Mouse (Mus musculus) lung, postnatal 4 days (tissue): ENCODE measurements at regions not wholly inside any gene's neighbourhood (a gene's known extent, or its start where the extent isn't known, plus 50 kb on each side); places are given as distances from the start of the nearest gene placed in this dataset.

Experiments
- DNase-seq, 2 experiments: peaks; one replicate each; pipeline ENCODE4 v3.0.0; 2021

GRCm38 (mm10) chr13:25857569-25857968 lies 587.3 kb upstream of the Nrsn1 start:
- DNase-seq: peak in 1 of 2 experiments; percentile 14

DNA sequence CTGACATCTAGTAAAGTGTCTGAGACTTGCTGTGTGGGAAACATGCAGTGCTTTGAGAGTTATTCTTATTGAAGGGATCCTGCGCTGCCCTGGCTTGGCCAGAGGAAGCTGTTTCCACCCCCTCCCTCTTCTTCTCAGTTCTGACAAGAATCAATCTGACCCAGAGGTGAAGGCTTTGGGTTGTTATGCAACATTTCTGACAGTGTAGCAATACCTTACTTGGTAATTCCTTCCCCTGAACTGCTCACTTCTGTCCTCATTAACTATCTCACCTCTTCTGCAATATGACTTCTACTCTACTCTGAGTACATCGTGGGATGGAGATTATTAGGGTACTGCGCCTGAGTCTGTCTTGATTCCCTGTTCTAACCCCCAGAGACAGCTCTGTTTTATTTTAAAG lies 586.8 kb upstream of the Nrsn1 start:
- peak in 1 of 2 experiments; percentile 9 for DNase-seq

DNA sequence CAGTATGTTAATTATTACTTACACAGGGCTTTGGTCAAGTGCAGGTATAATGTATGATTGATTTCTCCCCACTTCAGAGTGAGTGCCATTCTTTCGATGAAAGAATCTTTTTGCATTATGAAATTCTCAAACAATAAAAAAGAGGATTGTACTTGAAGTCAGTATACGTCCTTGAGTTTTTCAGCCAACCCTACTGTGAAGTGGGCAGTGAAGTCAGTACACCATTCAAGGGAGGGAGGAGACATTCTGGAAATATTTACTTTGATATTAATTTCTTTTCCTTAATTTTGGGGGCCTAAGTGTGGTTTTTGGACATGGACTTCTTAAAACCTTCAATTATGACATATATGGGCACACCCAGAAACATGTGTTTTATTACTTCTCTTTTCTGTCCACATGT lies 586.2 kb upstream of the Nrsn1 start:
- no peak for DNase-seq

- DNase-seq: no peak
Measured at GRCm38 (mm10) chr13:25848156-25848555, 577.9 kb upstream of the Nrsn1 start.

GRCm38 (mm10) chr13:25838237-25838636 lies 567.9 kb upstream of the Nrsn1 start:
- DNase-seq: no peak

- no peak for DNase-seq
Measured at GRCm38 (mm10) chr13:25829146-25829924, 559.0 kb upstream of the Nrsn1 start.

- DNase-seq: no peak
Measured at GRCm38 (mm10) chr13:25808564-25809253, 538.4 kb upstream of the Nrsn1 start.

DNA sequence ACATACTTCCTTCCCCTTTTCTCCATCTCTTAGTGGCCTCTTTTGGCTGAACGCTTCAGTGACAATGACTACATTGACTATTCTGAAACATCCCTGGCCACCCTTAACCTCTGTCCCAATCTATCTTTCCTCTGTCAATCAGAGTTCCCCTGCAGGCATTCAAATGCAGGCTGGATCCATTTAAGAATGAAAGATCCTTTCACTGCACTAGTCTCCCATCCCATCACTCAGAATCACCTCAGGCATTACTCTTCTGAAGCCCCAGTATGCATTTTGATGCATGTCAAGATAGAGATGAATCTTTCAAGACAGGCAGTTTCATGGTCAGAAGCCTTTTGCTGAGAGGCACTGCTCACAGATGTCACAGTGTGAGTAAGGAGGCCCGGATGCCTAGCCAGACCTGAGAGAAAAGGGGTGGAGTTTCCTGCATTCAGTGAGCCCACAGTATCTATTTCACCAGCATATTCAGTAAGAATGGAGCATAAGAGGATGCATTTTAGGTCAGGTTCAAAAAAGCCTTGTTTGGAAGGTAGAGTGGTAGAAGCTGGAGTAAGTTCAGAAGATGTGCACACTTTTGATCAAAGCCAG lies 523.0 kb upstream of the Nrsn1 start:
- no peak for DNase-seq

- no peak for DNase-seq
Measured at GRCm38 (mm10) chr13:25781161-25781560, 510.9 kb upstream of the Nrsn1 start.

GRCm38 (mm10) chr13:25777706-25778105 lies 507.4 kb upstream of the Nrsn1 start:
- no peak for DNase-seq

DNA sequence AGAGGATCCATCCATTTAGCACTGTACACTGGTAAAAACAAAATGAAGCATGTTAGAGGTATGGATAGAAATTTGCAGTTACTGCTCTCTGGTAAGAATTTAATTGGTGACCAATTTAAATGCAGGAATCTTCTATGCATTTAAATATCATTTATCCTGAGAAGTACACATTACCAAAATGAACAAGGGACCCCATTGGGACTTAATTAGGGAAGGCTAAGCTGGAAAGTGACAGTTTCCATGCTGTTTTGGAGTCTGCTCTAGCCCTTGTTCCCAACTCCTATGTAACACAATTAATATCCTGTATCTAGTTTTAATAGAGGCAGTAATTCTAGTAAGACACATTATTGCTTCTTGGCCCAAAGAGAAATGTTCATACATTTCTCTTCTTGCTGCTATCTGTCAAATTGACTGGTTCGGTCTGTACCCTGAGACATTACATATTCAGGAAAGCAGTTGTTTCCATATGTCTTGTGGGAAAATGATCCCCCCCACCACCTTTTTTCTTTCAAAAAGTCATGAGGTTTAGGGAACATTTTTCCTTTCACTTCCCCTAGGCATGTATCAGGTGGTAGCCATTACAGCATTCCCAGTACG lies 504.4 kb upstream of the Nrsn1 start:
- DNase-seq: no peak

- no peak for DNase-seq
Measured at GRCm38 (mm10) chr13:25754515-25755105, 484.3 kb upstream of the Nrsn1 start.

DNA sequence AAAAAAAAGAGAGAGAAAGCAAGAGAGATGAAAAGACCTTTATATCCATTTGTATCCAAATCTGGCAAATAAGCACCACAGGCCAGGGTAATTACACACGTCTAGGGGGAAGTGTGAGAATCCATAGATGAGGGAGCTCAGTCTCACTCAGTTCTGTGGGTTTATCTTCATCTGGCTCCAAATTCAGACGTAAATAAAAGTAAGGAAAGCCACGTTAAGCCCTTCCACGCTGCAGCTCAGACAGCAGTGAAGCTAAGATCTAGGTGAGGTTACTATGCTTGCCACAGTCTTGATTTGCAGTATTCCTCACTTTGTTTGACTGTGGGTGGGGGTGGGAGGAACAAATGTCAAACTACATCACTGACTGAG lies 481.1 kb upstream of the Nrsn1 start:
- no peak for DNase-seq

DNA sequence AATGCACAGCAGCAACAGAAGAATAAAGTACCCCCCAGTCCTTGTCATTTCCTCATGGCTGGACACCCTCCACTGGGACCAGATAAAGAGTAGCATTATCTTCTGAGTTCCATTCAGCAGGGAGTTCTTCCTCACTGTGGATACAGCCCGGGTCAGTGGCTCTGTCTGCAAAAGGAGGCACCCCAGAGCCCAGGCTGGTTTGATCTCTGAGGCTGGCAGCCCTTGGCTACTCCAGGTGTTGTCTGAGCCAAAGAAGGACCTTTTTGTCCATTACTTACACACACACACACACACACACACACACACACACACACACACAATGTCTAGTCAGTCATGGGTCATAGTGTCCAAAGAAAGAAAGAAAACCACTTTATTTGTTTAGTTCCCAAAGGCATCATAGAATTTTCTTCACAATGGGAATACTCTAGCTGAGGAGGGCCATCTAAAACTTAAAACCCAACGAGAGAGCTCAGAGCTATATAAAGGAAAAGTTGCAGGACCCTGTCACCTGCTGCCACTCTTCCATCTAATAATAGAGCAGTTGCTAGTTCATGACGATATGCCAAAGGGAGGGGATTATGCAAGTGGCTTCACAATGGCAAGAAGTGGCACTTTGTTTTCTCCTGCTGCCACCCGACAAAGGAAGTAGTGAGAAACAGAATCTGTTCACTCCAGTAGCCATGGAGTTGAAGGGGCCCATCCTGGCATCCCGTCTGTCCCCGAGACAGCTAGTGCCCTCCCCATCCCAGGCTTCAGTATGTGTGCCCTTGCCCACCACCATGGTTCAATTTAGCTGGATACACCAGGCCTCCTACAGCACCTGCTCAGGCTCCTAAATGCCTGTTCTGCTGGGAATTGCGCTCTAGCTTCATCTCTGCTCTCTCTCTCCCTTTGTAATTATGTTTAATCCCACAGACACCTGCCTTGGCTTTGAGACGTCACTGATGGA lies 480.4 kb upstream of the Nrsn1 start:
- no peak for DNase-seq

- DNase-seq: no peak
Measured at GRCm38 (mm10) chr13:25738601-25739000, 468.3 kb upstream of the Nrsn1 start.

- DNase-seq: no peak
Measured at GRCm38 (mm10) chr13:25729327-25729892, 459.1 kb upstream of the Nrsn1 start.

DNA sequence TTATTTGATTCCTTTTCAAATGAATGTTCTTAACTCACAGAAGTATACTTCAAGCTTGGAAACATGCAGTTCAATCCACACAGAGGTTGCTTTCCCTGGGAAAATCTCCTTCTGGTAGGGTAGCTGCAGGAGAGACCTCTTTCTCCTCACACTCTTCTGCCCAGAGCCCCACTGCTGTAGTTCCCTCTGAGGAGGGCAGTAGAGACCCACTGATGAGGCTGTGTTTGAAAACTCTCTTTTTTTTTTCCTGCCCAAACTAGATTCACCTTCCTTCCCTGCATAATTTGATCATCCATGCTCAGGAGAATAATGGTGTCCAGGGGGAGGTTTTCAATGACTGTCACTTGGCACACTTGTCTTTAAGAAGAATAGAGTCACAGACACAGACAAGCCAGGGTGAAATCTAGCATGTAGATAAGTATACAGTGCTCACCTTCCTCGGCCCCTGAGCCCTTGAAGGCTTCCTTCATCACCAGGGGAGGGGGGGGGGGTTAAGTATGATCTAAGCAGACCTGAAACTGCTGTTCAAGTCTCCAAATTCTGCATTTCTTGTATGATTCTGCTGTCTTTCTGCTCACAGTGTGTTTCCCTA lies 457.3 kb upstream of the Nrsn1 start:
- DNase-seq: peak in 1 of 2 experiments; percentile 10

GRCm38 (mm10) chr13:25722595-25723525 lies 452.6 kb upstream of the Nrsn1 start:
- no peak for DNase-seq

DNA sequence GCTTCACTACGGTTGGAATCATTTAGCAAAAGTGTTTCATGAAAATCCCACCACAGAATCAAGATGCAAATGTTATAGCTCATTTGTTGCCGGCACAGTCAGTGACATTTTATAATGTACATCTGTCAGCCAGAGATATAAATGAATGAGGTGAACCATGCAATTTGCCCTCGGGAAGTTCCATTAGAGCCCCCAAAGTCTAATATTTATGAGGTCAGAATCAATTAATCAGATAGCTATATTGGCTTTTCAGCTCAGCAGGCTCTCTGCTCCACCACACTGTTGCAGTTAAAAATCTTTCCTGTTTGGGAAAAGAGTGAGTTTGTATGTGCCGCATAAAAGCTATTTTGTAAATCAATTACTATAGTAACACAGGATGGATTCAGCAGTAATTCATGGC lies 430.7 kb upstream of the Nrsn1 start:
- DNase-seq: no peak

GRCm38 (mm10) chr13:25695956-25696355 lies 425.7 kb upstream of the Nrsn1 start:
- DNase-seq: no peak
